Mouse (Mus musculus): ENCODE measurements around the gene Adgrv1.

- TF ChIP-seq CTCF (conservative IDR thresholded peaks at IDR 0.05; ENCODE audit: insufficient read depth, insufficient read length, low read depth, low read length) (no peak), POLR2A (IDR thresholded peaks at IDR 0.05; ENCODE audit: low read depth, low read length) (no peak)
These were observed 316.4 kb downstream of the Adgrv1 start for GRCm38 (mm10) chr13:81316581-81316980.

All from kidney, adult 2 months (tissue).